Mouse (Mus musculus) inflammation-experienced regulatory T-cells (primary cell): ENCODE data around the gene Cwf19l2. TPM values are rescaled to one million over a fixed set of nuclear protein-coding genes. Genes with fewer than 3 reads are reported as not detected.

Source experiments
- polyA plus RNA-seq, 2 experiments: library from polyadenylated mRNA; unstranded; fragments of 100-300 nt; shearing (Covaris generic); gene quantifications; one replicate each; pipeline ENCODE4 v1.2.1; 2017

The Cwf19l2 gene
- polyA plus RNA-seq = 10 to 100 TPM; 20.1 to 23.4 TPM

DNA sequence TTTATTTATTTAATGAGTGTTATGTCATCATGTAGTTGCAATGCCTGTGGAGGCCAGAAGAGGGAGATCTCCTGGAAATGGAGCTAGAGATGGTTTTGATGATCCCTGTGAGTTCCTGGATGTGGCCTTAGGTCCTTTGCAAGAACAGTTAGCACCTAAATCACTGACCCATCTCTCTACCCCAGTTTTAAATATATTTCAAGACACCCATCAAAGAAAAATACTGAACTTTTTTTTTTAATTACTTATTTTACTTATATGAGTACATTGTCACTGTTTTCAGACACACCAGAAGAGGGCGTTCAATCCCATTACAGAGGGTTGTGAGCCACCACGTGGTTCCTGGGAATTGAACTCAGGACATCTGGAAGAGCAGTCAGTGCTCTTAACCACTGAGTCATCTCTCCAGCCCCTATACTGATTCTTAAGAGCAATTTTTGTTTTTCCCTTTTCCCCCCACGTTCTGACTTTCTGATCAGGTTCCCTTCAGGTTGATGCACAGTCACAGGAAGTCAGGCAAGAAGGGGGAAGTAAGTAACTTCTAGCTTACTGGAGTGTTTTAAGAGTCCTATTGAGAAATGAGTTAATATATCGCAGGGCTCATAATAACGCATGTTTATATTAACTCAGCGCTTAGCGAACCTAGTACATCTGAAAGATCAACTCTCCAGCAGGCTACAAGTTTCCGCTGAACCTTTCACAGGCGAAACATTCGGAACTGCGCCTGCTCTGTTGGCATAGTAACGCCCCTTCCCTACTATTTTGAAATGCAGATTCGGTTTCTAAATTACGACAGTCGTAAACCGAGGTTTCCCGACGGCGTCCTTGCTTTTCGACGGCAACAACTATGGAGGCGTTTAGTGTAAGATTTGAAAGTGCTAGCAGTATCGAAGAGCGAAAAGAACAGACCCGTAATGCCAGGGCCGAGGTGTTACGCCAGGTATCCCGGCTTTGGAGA lies at the start of gene Cwf19l2:
Cwf19l2 (plus strand) TSS at position 342 of the 958 bp plus-strand sequence.

Other genes starting within 250 kb of the Cwf19l2 start
- gene Alkbh8, start 68.5 kb upstream of the Cwf19l2 start, polyA plus RNA-seq = 10 to 100 TPM; 15.9 to 19.1 TPM
- gene Gucy1a2, start 129.2 kb downstream of the Cwf19l2 start, polyA plus RNA-seq = under 1 TPM; 0.05 to 0.37 TPM